Mouse (Mus musculus): ENCODE data around the gene Gp2. TPM values are rescaled to one million over a fixed set of nuclear protein-coding genes. Genes with fewer than 3 reads are reported as not detected.

The Gp2 gene
- not detected in 2 replicates for polyA plus RNA-seq (2014; fragmentation: Nextera tagmentation; extraction: Ambion mirVana)

GRCm38 (mm10) chr7:119459185-119459584, at the start of gene Gp2:
Gp2 (minus strand) TSS chr7:119459285.
- H3K4me1 ChIP-seq (ENCODE audit: control insufficient read depth, insufficient read depth, low read length): no peaks in the 10 kb centered on the region
- no peak within 1 kb of the TSS for H3K4me2 ChIP-seq (ENCODE audit: low read length)
- H3K4me3 ChIP-seq (ENCODE audit: low read depth, low read length): no peak within 1 kb of the TSS
- no peak within 1 kb of the TSS for H3K27ac ChIP-seq (ENCODE audit: low read depth, low read length)
- no peak for DNase-seq (ENCODE audit: low spot score)
- H3K9me3 ChIP-seq (replicated peaks; ENCODE audit: control insufficient read depth, low read length): no peaks in the 10 kb centered on the region
- no peak within 1 kb of the TSS for H3K9ac ChIP-seq (ENCODE audit: low read length)
- 94% methylated on average over 6 of the region's 6 CpGs for WGBS
- H3K36me3 ChIP-seq (ENCODE audit: control insufficient read depth, insufficient read depth, low read length): no peaks in the 10 kb centered on the region
- ATAC-seq: no peak
- H3K27me3 ChIP-seq (replicated peaks; ENCODE audit: control insufficient read depth, insufficient read depth, low read length): no peaks in the 10 kb centered on the region

- no peak for ATAC-seq
- H3K9ac ChIP-seq (ENCODE audit: low read length): no peak overlapping the region
- H3K27me3 ChIP-seq (replicated peaks; ENCODE audit: control insufficient read depth, insufficient read depth, low read length): no peaks in the 10 kb centered on the region
These were observed 31.1 kb upstream of the Gp2 start for GRCm38 (mm10) chr7:119490041-119490780.

GRCm38 (mm10) chr7:119486683-119487082, 27.6 kb upstream of the Gp2 start:
- Histone ChIP-seq H3K4me2 (ENCODE audit: low read length) (no peak overlapping the region), H3K9ac (ENCODE audit: low read length) (no peak overlapping the region), H3K9me3 (replicated peaks; ENCODE audit: control insufficient read depth, low read length) (no peaks in the 10 kb centered on the region), H3K27me3 (replicated peaks; ENCODE audit: control insufficient read depth, insufficient read depth, low read length) (no peaks in the 10 kb centered on the region), H3K27ac (ENCODE audit: low read depth, low read length) (no peak overlapping the region), H3K4me1 (ENCODE audit: control insufficient read depth, insufficient read depth, low read length) (no peaks in the 10 kb centered on the region), H3K4me3 (ENCODE audit: low read depth, low read length) (no peak overlapping the region), H3K36me3 (ENCODE audit: control insufficient read depth, insufficient read depth, low read length) (no peaks in the 10 kb centered on the region)
- ATAC-seq (no peak), DNase-seq (ENCODE audit: low spot score) (no peak)
- 96% methylated on average over 5 of the region's 5 CpGs for WGBS

More at GRCm38 (mm10) chr7:119490041-119490780, 31.1 kb upstream of the Gp2 start:
- H3K4me2 ChIP-seq (ENCODE audit: low read length): no peak overlapping the region
- H3K9me3 ChIP-seq (replicated peaks; ENCODE audit: control insufficient read depth, low read length): no peaks in the 10 kb centered on the region
- H3K36me3 ChIP-seq (ENCODE audit: control insufficient read depth, insufficient read depth, low read length): no peaks in the 10 kb centered on the region
- no peak for DNase-seq (ENCODE audit: low spot score)
- 90% methylated on average over 4 of the region's 4 CpGs for WGBS
- no peak overlapping the region for H3K4me3 ChIP-seq (ENCODE audit: low read depth, low read length)
- no peaks in the 10 kb centered on the region for H3K4me1 ChIP-seq (ENCODE audit: control insufficient read depth, insufficient read depth, low read length)
- no peak overlapping the region for H3K27ac ChIP-seq (ENCODE audit: low read depth, low read length)

GRCm38 (mm10) chr7:119484154-119484553, 25.1 kb upstream of the Gp2 start:
- DNase-seq (ENCODE audit: low spot score) (no peak), ATAC-seq (no peak)
- H3K9me3 ChIP-seq (replicated peaks; ENCODE audit: control insufficient read depth, low read length): no peaks in the 10 kb centered on the region
- no peak overlapping the region for H3K4me2 ChIP-seq (ENCODE audit: low read length)
- no peak overlapping the region for H3K4me3 ChIP-seq (ENCODE audit: low read depth, low read length)
- no peaks in the 10 kb centered on the region for H3K27me3 ChIP-seq (replicated peaks; ENCODE audit: control insufficient read depth, insufficient read depth, low read length)
- H3K27ac ChIP-seq (ENCODE audit: low read depth, low read length): no peak overlapping the region
- H3K36me3 ChIP-seq (ENCODE audit: control insufficient read depth, insufficient read depth, low read length): no peaks in the 10 kb centered on the region
- H3K9ac ChIP-seq (ENCODE audit: low read length): no peak overlapping the region
- WGBS: 90% methylated on average over 4 of the region's 4 CpGs
- H3K4me1 ChIP-seq (ENCODE audit: control insufficient read depth, insufficient read depth, low read length): no peaks in the 10 kb centered on the region

- Histone ChIP-seq H3K4me3 (ENCODE audit: low read depth, low read length) (no peak within 1 kb of the TSS), H3K27ac (ENCODE audit: low read depth, low read length) (no peak within 1 kb of the TSS), H3K9ac (ENCODE audit: low read length) (no peak within 1 kb of the TSS), H3K4me2 (ENCODE audit: low read length) (no peak within 1 kb of the TSS), H3K4me1 (ENCODE audit: control insufficient read depth, insufficient read depth, low read length) (no peaks in the 10 kb centered on the region), H3K9me3 (replicated peaks; ENCODE audit: control insufficient read depth, low read length) (no peaks in the 10 kb centered on the region), H3K27me3 (replicated peaks; ENCODE audit: control insufficient read depth, insufficient read depth, low read length) (no peaks in the 10 kb centered on the region), H3K36me3 (ENCODE audit: control insufficient read depth, insufficient read depth, low read length) (no peaks in the 10 kb centered on the region)
- ATAC-seq (no peak), DNase-seq (ENCODE audit: low spot score) (no peak)
These were observed 20.2 kb upstream of the Gp2 start, which contains the start of gene Umod for GRCm38 (mm10) chr7:119479256-119479655. Umod (minus strand) TSS chr7:119479282.

GRCm38 (mm10) chr7:119476500-119477389, 17.7 kb upstream of the Gp2 start:
- ATAC-seq (no peak), DNase-seq (ENCODE audit: low spot score) (no peak)
- 82% methylated on average over 33 of the region's 33 CpGs for WGBS
- Histone ChIP-seq H3K4me1 (ENCODE audit: control insufficient read depth, insufficient read depth, low read length) (no peaks in the 10 kb centered on the region), H3K27me3 (replicated peaks; ENCODE audit: control insufficient read depth, insufficient read depth, low read length) (no peaks in the 10 kb centered on the region), H3K9me3 (replicated peaks; ENCODE audit: control insufficient read depth, low read length) (no peaks in the 10 kb centered on the region), H3K27ac (ENCODE audit: low read depth, low read length) (no peak overlapping the region), H3K9ac (ENCODE audit: low read length) (no peak overlapping the region), H3K36me3 (ENCODE audit: control insufficient read depth, insufficient read depth, low read length) (no peaks in the 10 kb centered on the region), H3K4me2 (ENCODE audit: low read length) (no peak overlapping the region), H3K4me3 (ENCODE audit: low read depth, low read length) (no peak overlapping the region)

- H3K36me3 ChIP-seq (ENCODE audit: control insufficient read depth, insufficient read depth, low read length): no peaks in the 10 kb centered on the region
These were observed 4.9 kb downstream of the Gp2 start for GRCm38 (mm10) chr7:119454192-119454591.

GRCm38 (mm10) chr7:119443849-119444248, 15.2 kb downstream of the Gp2 start:
- ATAC-seq (no peak), DNase-seq (ENCODE audit: low spot score) (peak; percentile 37)
- H3K4me1 ChIP-seq (ENCODE audit: control insufficient read depth, insufficient read depth, low read length): no peaks in the 10 kb centered on the region
- H3K27me3 ChIP-seq (replicated peaks; ENCODE audit: control insufficient read depth, insufficient read depth, low read length): no peaks in the 10 kb centered on the region
- no peak overlapping the region for H3K27ac ChIP-seq (ENCODE audit: low read depth, low read length)
- no peak overlapping the region for H3K9ac ChIP-seq (ENCODE audit: low read length)
- no peaks in the 10 kb centered on the region for H3K36me3 ChIP-seq (ENCODE audit: control insufficient read depth, insufficient read depth, low read length)
- WGBS: 68% methylated on average over 4 of the region's 4 CpGs
- no peak overlapping the region for H3K4me2 ChIP-seq (ENCODE audit: low read length)
- H3K4me3 ChIP-seq (ENCODE audit: low read depth, low read length): no peak overlapping the region
- no peaks in the 10 kb centered on the region for H3K9me3 ChIP-seq (replicated peaks; ENCODE audit: control insufficient read depth, low read length)

More at GRCm38 (mm10) chr7:119454192-119454591, 4.9 kb downstream of the Gp2 start:
- H3K4me3 ChIP-seq (ENCODE audit: low read depth, low read length): no peak overlapping the region
- WGBS: 75% methylated on average over 7 of the region's 7 CpGs
- H3K27ac ChIP-seq (ENCODE audit: low read depth, low read length): no peak overlapping the region
- DNase-seq (ENCODE audit: low spot score) (no peak), ATAC-seq (no peak)
- no peaks in the 10 kb centered on the region for H3K4me1 ChIP-seq (ENCODE audit: control insufficient read depth, insufficient read depth, low read length)
- H3K4me2 ChIP-seq (ENCODE audit: low read length): no peak overlapping the region
- H3K9me3 ChIP-seq (replicated peaks; ENCODE audit: control insufficient read depth, low read length): no peaks in the 10 kb centered on the region
- H3K27me3 ChIP-seq (replicated peaks; ENCODE audit: control insufficient read depth, insufficient read depth, low read length): no peaks in the 10 kb centered on the region
- H3K9ac ChIP-seq (ENCODE audit: low read length): no peak overlapping the region

- H3K4me2 ChIP-seq (ENCODE audit: low read length): no peak overlapping the region
- H3K27ac ChIP-seq (ENCODE audit: low read depth, low read length): no peak overlapping the region
- DNase-seq (ENCODE audit: low spot score) (no peak), ATAC-seq (no peak)
- no peaks in the 10 kb centered on the region for H3K9me3 ChIP-seq (replicated peaks; ENCODE audit: control insufficient read depth, low read length)
- no peaks in the 10 kb centered on the region for H3K36me3 ChIP-seq (ENCODE audit: control insufficient read depth, insufficient read depth, low read length)
- H3K9ac ChIP-seq (ENCODE audit: low read length): no peak overlapping the region
- no peak overlapping the region for H3K4me3 ChIP-seq (ENCODE audit: low read depth, low read length)
- H3K27me3 ChIP-seq (replicated peaks; ENCODE audit: control insufficient read depth, insufficient read depth, low read length): no peaks in the 10 kb centered on the region
- 78% methylated on average over 1 of the region's 1 CpGs for WGBS
- H3K4me1 ChIP-seq (ENCODE audit: control insufficient read depth, insufficient read depth, low read length): no peaks in the 10 kb centered on the region
These were observed 17.1 kb downstream of the Gp2 start for GRCm38 (mm10) chr7:119441938-119442337.
